Mouse (Mus musculus): ENCODE results near the gene Gm266. TPM values are rescaled to one million over a fixed set of nuclear protein-coding genes. Genes with fewer than 3 reads are reported as not detected.
A peak's percentile ranks its signal among the peaks of the same experiment; 100 is the strongest.

The Gm266 gene
- polyA plus RNA-seq, 1 experiment = 2.8 TPM

- DNase-seq = no peak
- Histone ChIP-seq H3K4me1 (ENCODE audit: control insufficient read depth, insufficient read depth, low read length) (no peaks in the 10 kb centered on the region), H3K36me3 (ENCODE audit: control insufficient read depth, insufficient read depth, low read length) (no peaks in the 10 kb centered on the region), H3K27me3 (replicated peaks; ENCODE audit: control insufficient read depth, insufficient read depth, low read length) (no peaks in the 10 kb centered on the region), H3K27ac (ENCODE audit: insufficient read depth, low read depth, low read length) (no peak overlapping the region), H3K4me3 (ENCODE audit: insufficient read depth, low read depth, low read length) (no peak overlapping the region)
- 63% methylated on average over 5 of the region's 5 CpGs for WGBS
- TF ChIP-seq CTCF (conservative IDR thresholded peaks at IDR 0.05; ENCODE audit: insufficient read depth, insufficient read length, low read depth, low read length) = no peak
- TF ChIP-seq POLR2A (IDR thresholded peaks at IDR 0.05; ENCODE audit: low read depth, low read length) = no peak
Measured at GRCm38 (mm10) chr12:111503571-111503970, 17.9 kb upstream of the Gm266 start.

- Histone ChIP-seq H3K27me3 (replicated peaks; ENCODE audit: control insufficient read depth, insufficient read depth, low read length) (no peaks in the 10 kb centered on the region), H3K27ac (ENCODE audit: insufficient read depth, low read depth, low read length) (no peak overlapping the region), H3K4me1 (ENCODE audit: control insufficient read depth, insufficient read depth, low read length) (no peaks in the 10 kb centered on the region), H3K4me3 (ENCODE audit: insufficient read depth, low read depth, low read length) (no peak overlapping the region), H3K36me3 (ENCODE audit: control insufficient read depth, insufficient read depth, low read length) (no peaks in the 10 kb centered on the region)
- WGBS = 69% methylated on average over 12 of the region's 12 CpGs
- DNase-seq = peak; percentile 45
- TF ChIP-seq POLR2A (IDR thresholded peaks at IDR 0.05; ENCODE audit: low read depth, low read length) (no peak), CTCF (conservative IDR thresholded peaks at IDR 0.05; ENCODE audit: insufficient read depth, insufficient read length, low read depth, low read length) (no peak)
Measured at GRCm38 (mm10) chr12:111503063-111503567, 17.5 kb upstream of the Gm266 start.

GRCm38 (mm10) chr12:111500725-111501124, 15.1 kb upstream of the Gm266 start:
- Histone ChIP-seq H3K4me1 (ENCODE audit: control insufficient read depth, insufficient read depth, low read length) (no peaks in the 10 kb centered on the region), H3K27ac (ENCODE audit: insufficient read depth, low read depth, low read length) (no peak overlapping the region), H3K27me3 (replicated peaks; ENCODE audit: control insufficient read depth, insufficient read depth, low read length) (no peaks in the 10 kb centered on the region), H3K4me3 (ENCODE audit: insufficient read depth, low read depth, low read length) (no peak overlapping the region), H3K36me3 (ENCODE audit: control insufficient read depth, insufficient read depth, low read length) (no peaks in the 10 kb centered on the region)
- WGBS = 55% methylated on average over 5 of the region's 5 CpGs
- no peak for TF ChIP-seq CTCF (conservative IDR thresholded peaks at IDR 0.05; ENCODE audit: insufficient read depth, insufficient read length, low read depth, low read length)
- TF ChIP-seq POLR2A (IDR thresholded peaks at IDR 0.05; ENCODE audit: low read depth, low read length) = no peak
- no peak for DNase-seq

GRCm38 (mm10) chr12:111499617-111500016, 14.0 kb upstream of the Gm266 start:
- no peaks in the 10 kb centered on the region for H3K4me1 ChIP-seq (ENCODE audit: control insufficient read depth, insufficient read depth, low read length)
- no peak for DNase-seq
- no peak overlapping the region for H3K4me3 ChIP-seq (ENCODE audit: insufficient read depth, low read depth, low read length)
- no peak overlapping the region for H3K27ac ChIP-seq (ENCODE audit: insufficient read depth, low read depth, low read length)
- WGBS = 81% methylated on average over 5 of the region's 5 CpGs
- TF ChIP-seq POLR2A (IDR thresholded peaks at IDR 0.05; ENCODE audit: low read depth, low read length) (no peak), CTCF (conservative IDR thresholded peaks at IDR 0.05; ENCODE audit: insufficient read depth, insufficient read length, low read depth, low read length) (no peak)
- no peaks in the 10 kb centered on the region for H3K27me3 ChIP-seq (replicated peaks; ENCODE audit: control insufficient read depth, insufficient read depth, low read length)
- no peaks in the 10 kb centered on the region for H3K36me3 ChIP-seq (ENCODE audit: control insufficient read depth, insufficient read depth, low read length)

GRCm38 (mm10) chr12:111497076-111497475, 11.5 kb upstream of the Gm266 start:
- no peak for DNase-seq
- Histone ChIP-seq H3K4me1 (ENCODE audit: control insufficient read depth, insufficient read depth, low read length) (no peaks in the 10 kb centered on the region), H3K27ac (ENCODE audit: insufficient read depth, low read depth, low read length) (no peak overlapping the region), H3K4me3 (ENCODE audit: insufficient read depth, low read depth, low read length) (no peak overlapping the region), H3K27me3 (replicated peaks; ENCODE audit: control insufficient read depth, insufficient read depth, low read length) (no peaks in the 10 kb centered on the region), H3K36me3 (ENCODE audit: control insufficient read depth, insufficient read depth, low read length) (no peaks in the 10 kb centered on the region)
- TF ChIP-seq CTCF (conservative IDR thresholded peaks at IDR 0.05; ENCODE audit: insufficient read depth, insufficient read length, low read depth, low read length) (peak; percentile 54), POLR2A (IDR thresholded peaks at IDR 0.05; ENCODE audit: low read depth, low read length) (no peak)
- WGBS = 58% methylated on average over 2 of the region's 2 CpGs

- WGBS = 65% methylated on average over 4 of the region's 4 CpGs
- DNase-seq = no peak
- H3K4me3 ChIP-seq (ENCODE audit: insufficient read depth, low read depth, low read length) = no peak overlapping the region
Measured at GRCm38 (mm10) chr12:111494931-111495330, 9.3 kb upstream of the Gm266 start.

GRCm38 (mm10) chr12:111489261-111489865, 3.7 kb upstream of the Gm266 start:
- H3K4me1 ChIP-seq (ENCODE audit: control insufficient read depth, insufficient read depth, low read length) = peaks cover 16% of the 10 kb centered on the region
- no peaks in the 10 kb centered on the region; the same call in 1 of the 2 replicates for H3K27me3 ChIP-seq (replicated peaks; ENCODE audit: control insufficient read depth, insufficient read depth, low read length)
- no peaks in the 10 kb centered on the region for H3K36me3 ChIP-seq (ENCODE audit: control insufficient read depth, insufficient read depth, low read length)
- 36% methylated on average over 11 of the region's 11 CpGs for WGBS
- H3K27ac ChIP-seq (ENCODE audit: insufficient read depth, low read depth, low read length) = no peak overlapping the region
- no peak for TF ChIP-seq CTCF (conservative IDR thresholded peaks at IDR 0.05; ENCODE audit: insufficient read depth, insufficient read length, low read depth, low read length)
- peak; percentile 67 for DNase-seq
- H3K4me3 ChIP-seq (ENCODE audit: insufficient read depth, low read depth, low read length) = no peak overlapping the region

More at GRCm38 (mm10) chr12:111494931-111495330, 9.3 kb upstream of the Gm266 start:
- H3K27me3 ChIP-seq (replicated peaks; ENCODE audit: control insufficient read depth, insufficient read depth, low read length) = no peaks in the 10 kb centered on the region
- TF ChIP-seq CTCF (conservative IDR thresholded peaks at IDR 0.05; ENCODE audit: insufficient read depth, insufficient read length, low read depth, low read length) (no peak), POLR2A (IDR thresholded peaks at IDR 0.05; ENCODE audit: low read depth, low read length) (no peak)
- no peaks in the 10 kb centered on the region for H3K36me3 ChIP-seq (ENCODE audit: control insufficient read depth, insufficient read depth, low read length)
- peaks cover 4% of the 10 kb centered on the region; the same call in 1 of the 2 replicates for H3K4me1 ChIP-seq (ENCODE audit: control insufficient read depth, insufficient read depth, low read length)
- no peak overlapping the region for H3K27ac ChIP-seq (ENCODE audit: insufficient read depth, low read depth, low read length)

All from kidney, adult 2 months (tissue).